Mouse (Mus musculus) limb, embryonic 10.5 days (tissue): Measurements from ENCODE around the gene Tead3. TPM values are rescaled to one million over a fixed set of nuclear protein-coding genes. Genes with fewer than 3 reads are reported as not detected.
"Not testable (repeated sequence)": the region's sequence is repeated elsewhere in the genome, so short reads cannot be mapped to it uniquely, and the experiment has no call there.

Experiments used
- DNase-seq: peaks from one replicate; pipeline ENCODE4 v3.0.0-alpha.2; 2017; ENCODE audit warnings: low spot score
- H3K27ac ChIP-seq: fragments of 300-500 bp; sonication (generic); 2 replicates; pipeline ENCODE4 v1.5.1; 2016; ENCODE audit warnings: mild to moderate bottlenecking
- H3K27me3 ChIP-seq: fragments of 300-500 bp; sonication (generic); 2 replicates; pipeline ENCODE4 v1.6.1; 2016; ENCODE audit warnings: low read depth, mild to moderate bottlenecking; ENCODE audit not compliant: poor library complexity, severe bottlenecking
- H3K36me3 ChIP-seq: fragments of 300-500 bp; sonication (generic); 2 replicates; pipeline ENCODE4 v1.6.1; 2016; ENCODE audit warnings: mild to moderate bottlenecking, moderate library complexity
- H3K4me1 ChIP-seq: fragments of 300-500 bp; sonication (generic); 2 replicates; pipeline ENCODE4 v1.6.1; 2016
- H3K4me3 ChIP-seq: fragments of 300-500 bp; sonication (generic); 2 replicates; pipeline ENCODE4 v1.5.1; 2016; ENCODE audit warnings: mild to moderate bottlenecking, moderate library complexity
- H3K9me3 ChIP-seq: fragments of 300-500 bp; sonication (generic); replicated peaks from 2 replicates; pipeline ENCODE4 v1.6.1; 2016; ENCODE audit warnings: mild to moderate bottlenecking
- WGBS: fragments of 180-500 bp; shearing (Covaris S2); methylation state at CpG from one replicate; pipeline ENCODE4 v1.1.7; 2016; 5-methylcytosine and 5-hydroxymethylcytosine counted together
- polyA plus RNA-seq: library from polyadenylated mRNA; unstranded; fragments of >200 nt; fragmentation: Nextera tagmentation; extraction: Ambion mirVana; gene quantifications from 2 replicates; pipeline ENCODE4 v1.2.1, GENCODE M21; 2016

Tead3 gene
- polyA plus RNA-seq, 1 experiment from 2014 or later = 9.8 TPM

DNA sequence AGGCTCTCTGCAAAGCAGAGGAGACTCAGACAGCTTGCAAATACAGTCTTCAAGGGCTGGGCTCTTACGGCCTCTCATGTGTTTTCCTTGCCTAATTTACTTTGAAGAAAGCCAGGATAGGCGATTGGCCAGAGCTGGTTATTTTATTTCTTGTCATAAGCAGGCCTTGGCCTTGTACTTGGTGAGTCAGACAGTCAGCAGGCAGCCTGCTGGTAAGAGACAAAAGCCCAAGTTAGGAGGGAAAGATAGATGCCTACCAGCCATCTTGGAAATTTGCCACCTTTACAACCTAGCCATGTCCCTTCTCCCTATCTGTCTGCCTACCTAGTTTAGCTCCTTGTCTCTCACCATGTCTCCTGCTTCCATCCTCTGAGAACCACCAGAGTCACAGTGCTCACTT, 20.7 kb upstream of the Tead3 start:
- H3K36me3 ChIP-seq = no peaks in the 10 kb centered on the region
- H3K9me3 ChIP-seq = no peaks in the 10 kb centered on the region
- DNase-seq = no peak
- peaks cover 15% of the 10 kb centered on the region for H3K4me1 ChIP-seq
- WGBS = 74% methylated on average over 2 of the region's 2 CpGs
- no peak overlapping the region for H3K4me3 ChIP-seq
- peaks cover 34% of the 10 kb centered on the region for H3K27me3 ChIP-seq
- H3K27ac ChIP-seq = no peak overlapping the region

GRCm38 (mm10) chr17:28369056-28369455, 18.4 kb upstream of the Tead3 start:
- no peak overlapping the region for H3K4me3 ChIP-seq
- no peaks in the 10 kb centered on the region for H3K36me3 ChIP-seq
- WGBS = 74% methylated on average over 5 of the region's 5 CpGs
- H3K4me1 ChIP-seq = peaks cover 16% of the 10 kb centered on the region
- no peaks in the 10 kb centered on the region for H3K9me3 ChIP-seq
- H3K27me3 ChIP-seq = peaks cover 34% of the 10 kb centered on the region
- no peak for DNase-seq
- H3K27ac ChIP-seq = no peak overlapping the region

GRCm38 (mm10) chr17:28368449-28368848, 17.8 kb upstream of the Tead3 start:
- Histone ChIP-seq H3K4me3 (no peak overlapping the region), H3K27me3 (peaks cover 34% of the 10 kb centered on the region), H3K9me3 (no peaks in the 10 kb centered on the region), H3K27ac (no peak overlapping the region), H3K36me3 (no peaks in the 10 kb centered on the region), H3K4me1 (peaks cover 22% of the 10 kb centered on the region)
- 5% methylated on average over 13 of the region's 13 CpGs for WGBS
- DNase-seq = peak; percentile 93

- 17% methylated on average over 8 of the region's 8 CpGs for WGBS
- Histone ChIP-seq H3K27me3 (peaks cover 63% of the 10 kb centered on the region), H3K27ac (peak within 1 kb of the TSS; percentile 50)
These were observed 14.5 kb upstream of the Tead3 start, which contains the start of gene Tulp1 for GRCm38 (mm10) chr17:28365122-28365521. Gene Tulp1, minus strand, starts transcription at chr17:28365222.

GRCm38 (mm10) chr17:28363507-28363906, 12.9 kb upstream of the Tead3 start:
- no peaks in the 10 kb centered on the region for H3K36me3 ChIP-seq
- 6% methylated on average over 6 of the region's 6 CpGs for WGBS
- no peak for DNase-seq
- peaks cover 79% of the 10 kb centered on the region for H3K27me3 ChIP-seq
- H3K4me1 ChIP-seq = peaks cover 46% of the 10 kb centered on the region
- no peaks in the 10 kb centered on the region for H3K9me3 ChIP-seq
- 0 out of 2 replicates have a peak overlapping the region, but pooled peaks have one; percentile 74 for H3K27ac ChIP-seq
- peak overlapping the region; percentile 51 for H3K4me3 ChIP-seq

More at GRCm38 (mm10) chr17:28365122-28365521, 14.5 kb upstream of the Tead3 start, which contains the start of gene Tulp1:
- peak within 1 kb of the TSS; percentile 51 for H3K4me3 ChIP-seq
- DNase-seq = no peak
- H3K36me3 ChIP-seq = no peaks in the 10 kb centered on the region
- H3K9me3 ChIP-seq = no peaks in the 10 kb centered on the region
- peaks cover 43% of the 10 kb centered on the region for H3K4me1 ChIP-seq

DNA sequence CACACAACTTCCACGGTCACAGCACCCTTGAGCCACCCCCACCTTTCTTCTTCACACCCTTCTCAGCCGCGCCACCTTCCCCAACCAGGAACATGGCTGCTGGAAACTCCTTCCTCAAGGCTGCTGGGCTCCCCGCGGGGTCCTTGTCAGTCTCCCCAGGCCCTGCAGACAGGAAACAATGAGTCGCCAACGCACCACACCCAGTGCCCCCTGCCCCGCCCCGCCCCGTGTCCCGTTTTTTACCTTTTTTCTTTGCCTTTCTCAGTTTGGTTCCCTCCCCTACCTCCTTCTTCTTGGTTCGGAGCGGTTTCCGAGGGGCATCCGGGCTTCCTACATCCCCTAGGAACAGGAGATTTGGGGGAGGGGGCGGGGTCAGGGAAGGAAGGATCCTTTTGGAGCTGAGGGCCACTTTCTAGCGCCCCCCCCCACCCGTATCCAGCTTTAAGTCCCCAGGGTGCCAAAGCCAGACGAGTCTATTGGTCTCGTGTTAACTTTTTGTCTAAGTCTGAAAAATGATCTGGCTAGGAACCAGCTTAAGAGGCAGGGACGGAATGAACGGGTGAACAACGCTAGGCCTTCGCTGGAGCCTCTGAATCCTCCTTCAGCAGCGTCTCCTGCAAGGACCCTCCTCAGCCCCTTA, 12.2 kb upstream of the Tead3 start:
- Histone ChIP-seq H3K36me3 (no peaks in the 10 kb centered on the region), H3K27me3 (peaks cover 86% of the 10 kb centered on the region), H3K27ac (peak overlapping the region; percentile 74), H3K4me1 (peaks cover 49% of the 10 kb centered on the region), H3K9me3 (no peaks in the 10 kb centered on the region), H3K4me3 (peak overlapping the region; percentile 51)
- peak; percentile 60 for DNase-seq
- under 1% methylated on average over 25 of the region's 25 CpGs for WGBS

- H3K27ac ChIP-seq = peak overlapping the region; percentile 74
- 30% methylated on average over 11 of the region's 11 CpGs for WGBS
- peaks cover 49% of the 10 kb centered on the region for H3K4me1 ChIP-seq
- DNase-seq = no peak
- no peaks in the 10 kb centered on the region for H3K36me3 ChIP-seq
- peak overlapping the region; percentile 51 for H3K4me3 ChIP-seq
- peaks cover 93% of the 10 kb centered on the region for H3K27me3 ChIP-seq
- H3K9me3 ChIP-seq = no peaks in the 10 kb centered on the region
These were observed 11.5 kb upstream of the Tead3 start for GRCm38 (mm10) chr17:28361921-28362652.

DNA sequence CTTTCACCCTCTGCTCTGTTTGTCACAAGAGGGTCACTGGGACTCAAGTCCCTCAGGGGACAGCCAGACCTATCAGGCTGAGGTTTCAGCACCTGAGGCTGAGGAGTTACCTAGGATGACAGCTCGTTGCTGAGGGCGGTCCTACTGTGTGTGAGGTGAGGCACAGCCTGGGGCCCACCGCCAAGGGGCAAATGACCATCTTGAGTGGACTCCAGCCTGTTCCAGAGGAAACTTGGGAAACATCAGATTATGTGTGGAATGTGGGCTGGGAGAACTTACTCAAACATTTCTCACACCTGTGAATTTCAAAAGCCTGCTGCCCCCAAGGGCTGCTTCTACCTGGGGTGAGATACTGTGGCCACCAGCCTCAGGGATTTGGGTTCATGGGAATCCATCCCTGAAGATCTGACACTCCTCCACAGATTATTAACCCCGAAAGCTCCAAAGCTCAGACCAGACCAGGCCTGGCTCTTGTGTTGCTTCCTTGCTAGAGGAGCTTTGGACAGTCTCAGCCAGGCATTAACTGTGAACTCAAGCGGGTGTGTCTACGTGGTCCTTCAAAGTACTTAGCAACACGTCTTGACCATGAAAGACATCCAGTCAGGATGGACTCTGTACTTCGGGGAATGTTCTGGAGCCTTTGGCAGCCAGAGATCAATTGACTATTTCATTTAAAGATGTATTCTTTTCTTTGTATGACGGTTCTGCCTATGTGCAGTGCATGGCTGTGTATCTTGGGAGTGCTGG, 10.1 kb upstream of the Tead3 start:
- no peak overlapping the region for H3K27ac ChIP-seq
- H3K4me1 ChIP-seq = peaks cover 49% of the 10 kb centered on the region
- H3K36me3 ChIP-seq = no peaks in the 10 kb centered on the region
- H3K9me3 ChIP-seq = no peaks in the 10 kb centered on the region
- H3K4me3 ChIP-seq = no peak overlapping the region
- H3K27me3 ChIP-seq = peaks cover 89% of the 10 kb centered on the region
- WGBS = 75% methylated on average over 9 of the region's 9 CpGs
- no peak for DNase-seq

DNA sequence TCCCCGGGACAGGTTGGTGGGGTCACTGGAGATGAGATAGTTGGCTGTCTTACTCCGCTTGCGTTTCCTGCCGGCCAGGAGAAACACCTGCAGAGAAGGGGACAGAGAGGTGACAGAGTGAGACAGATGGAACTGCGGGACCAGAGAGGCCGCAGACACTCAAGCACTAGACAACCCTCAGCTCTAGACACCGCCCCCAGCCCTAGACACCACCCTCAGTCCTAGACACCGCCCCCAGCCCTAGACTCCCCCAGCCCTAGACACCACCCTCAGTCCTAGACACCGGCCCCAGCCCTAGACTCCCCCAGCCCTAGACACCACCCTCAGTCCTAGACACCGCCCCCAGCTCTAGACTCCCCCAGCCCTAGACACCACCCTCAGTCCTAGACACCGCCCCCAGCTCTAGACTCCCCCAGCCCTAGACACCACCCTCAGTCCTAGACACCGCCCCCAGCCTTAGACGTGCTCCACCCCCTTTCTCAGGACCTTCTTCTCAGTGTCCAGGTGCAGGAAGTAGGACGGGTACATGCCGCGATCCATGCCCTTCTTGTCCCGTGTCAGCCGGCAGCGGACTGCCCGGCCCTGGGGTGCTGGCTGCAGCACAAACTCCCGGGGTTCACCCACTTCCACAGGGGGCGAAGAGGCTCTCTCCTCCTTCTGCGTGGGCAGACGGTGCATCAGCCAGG, 8.1 kb upstream of the Tead3 start:
- not testable (repeated sequence) for H3K4me3 ChIP-seq, H3K36me3 ChIP-seq, H3K9me3 ChIP-seq, DNase-seq, H3K27ac ChIP-seq
- Histone ChIP-seq H3K4me1 (peaks cover 32% of the 10 kb centered on the region), H3K27me3 (peaks cover 70% of the 10 kb centered on the region)
- WGBS = 13% methylated on average over 24 of the region's 24 CpGs

- no peak overlapping the region for H3K27ac ChIP-seq
- no peak for DNase-seq
- peaks cover 35% of the 10 kb centered on the region for H3K4me1 ChIP-seq
- WGBS = 89% methylated on average over 12 of the region's 12 CpGs
- no peak overlapping the region for H3K4me3 ChIP-seq
- H3K36me3 ChIP-seq = no peaks in the 10 kb centered on the region
- H3K9me3 ChIP-seq = no peaks in the 10 kb centered on the region
- peaks cover 49% of the 10 kb centered on the region for H3K27me3 ChIP-seq
These were observed 5.3 kb upstream of the Tead3 start for GRCm38 (mm10) chr17:28355871-28356270.

- Histone ChIP-seq H3K9me3 (no peaks in the 10 kb centered on the region), H3K36me3 (no peaks in the 10 kb centered on the region), H3K27ac (peak overlapping the region; percentile 96), H3K4me1 (peaks cover 52% of the 10 kb centered on the region), H3K27me3 (peaks cover 19% of the 10 kb centered on the region), H3K4me3 (peak overlapping the region; percentile 86)
- WGBS = 4% methylated on average over 11 of the region's 11 CpGs
- no peak for DNase-seq
These were observed 1.4 kb upstream of the Tead3 start for GRCm38 (mm10) chr17:28352018-28352417.

- Histone ChIP-seq H3K9me3 (no peaks in the 10 kb centered on the region), H3K4me3 (peak overlapping the region; percentile 86), H3K36me3 (no peaks in the 10 kb centered on the region), H3K4me1 (peaks cover 58% of the 10 kb centered on the region), H3K27me3 (peaks cover 17% of the 10 kb centered on the region), H3K27ac (peak overlapping the region; percentile 96)
- WGBS = under 1% methylated on average over 29 of the region's 29 CpGs
- no peak for DNase-seq
These were observed 805 bp upstream of the Tead3 start for GRCm38 (mm10) chr17:28351353-28351890.
